Mouse (Mus musculus) midbrain, embryonic 12.5 days (tissue): Measurements from ENCODE around the gene Mest. TPM values are rescaled to one million over a fixed set of nuclear protein-coding genes. Genes with fewer than 3 reads are reported as not detected.

ENCODE experiments used
- ATAC-seq: fragments of 200-750 bp; cut with Nextera tagmentation; 2 replicates; pipeline ENCODE4 v1.8.0; 2017; ENCODE audit warnings: low read depth, moderate TSS enrichment, moderate library complexity; ENCODE audit not compliant: low FRiP score
- H3K27ac ChIP-seq: fragments of 300-500 bp; sonication (generic); replicated peaks from 2 replicates; pipeline ENCODE4 v1.5.1; 2016; ENCODE audit warnings: mild to moderate bottlenecking
- H3K27me3 ChIP-seq: fragments of 300-500 bp; sonication (generic); 2 replicates; pipeline ENCODE4 v1.6.1; 2016; ENCODE audit warnings: mild to moderate bottlenecking
- H3K36me3 ChIP-seq: fragments of 300-500 bp; sonication (generic); 2 replicates; pipeline ENCODE4 v1.6.1; 2016
- H3K4me1 ChIP-seq: fragments of 300-500 bp; sonication (generic); 2 replicates; pipeline ENCODE4 v1.6.1; 2016
- H3K4me2 ChIP-seq: fragments of 300-500 bp; sonication (generic); replicated peaks from 2 replicates; pipeline ENCODE4 v1.6.1; 2016; ENCODE audit warnings: mild to moderate bottlenecking, moderate library complexity
- H3K4me3 ChIP-seq: fragments of 300-500 bp; sonication (generic); 2 replicates; pipeline ENCODE4 v1.5.1; 2016; ENCODE audit warnings: mild to moderate bottlenecking
- H3K9ac ChIP-seq: fragments of 300-500 bp; sonication (generic); replicated peaks from 2 replicates; pipeline ENCODE4 v1.6.1; 2016; ENCODE audit warnings: mild to moderate bottlenecking, moderate library complexity
- H3K9me3 ChIP-seq: fragments of 300-500 bp; sonication (generic); 2 replicates; pipeline ENCODE4 v1.6.1; 2016; ENCODE audit warnings: mild to moderate bottlenecking
- WGBS: fragments of 180-500 bp; shearing (Covaris S2); methylation state at CpG from one replicate; pipeline ENCODE4 v1.1.7; 2016; 5-methylcytosine and 5-hydroxymethylcytosine counted together
- polyA plus RNA-seq: library from polyadenylated mRNA; unstranded; fragments of >200 nt; fragmentation: Nextera tagmentation; extraction: Ambion mirVana; gene quantifications from 2 replicates; pipeline ENCODE4 v1.2.1, GENCODE M21; 2016

Gene Mest
- 584 and 614 TPM in 2 replicates for polyA plus RNA-seq

GRCm38 (mm10) chr6:30723331-30723730 lies at the start of gene Mest:
Mest (plus strand) TSS chr6:30723547.
- no peak within 1 kb of the TSS for H3K9ac ChIP-seq
- WGBS: 63% methylated on average over 7 of the region's 7 CpGs

DNA sequence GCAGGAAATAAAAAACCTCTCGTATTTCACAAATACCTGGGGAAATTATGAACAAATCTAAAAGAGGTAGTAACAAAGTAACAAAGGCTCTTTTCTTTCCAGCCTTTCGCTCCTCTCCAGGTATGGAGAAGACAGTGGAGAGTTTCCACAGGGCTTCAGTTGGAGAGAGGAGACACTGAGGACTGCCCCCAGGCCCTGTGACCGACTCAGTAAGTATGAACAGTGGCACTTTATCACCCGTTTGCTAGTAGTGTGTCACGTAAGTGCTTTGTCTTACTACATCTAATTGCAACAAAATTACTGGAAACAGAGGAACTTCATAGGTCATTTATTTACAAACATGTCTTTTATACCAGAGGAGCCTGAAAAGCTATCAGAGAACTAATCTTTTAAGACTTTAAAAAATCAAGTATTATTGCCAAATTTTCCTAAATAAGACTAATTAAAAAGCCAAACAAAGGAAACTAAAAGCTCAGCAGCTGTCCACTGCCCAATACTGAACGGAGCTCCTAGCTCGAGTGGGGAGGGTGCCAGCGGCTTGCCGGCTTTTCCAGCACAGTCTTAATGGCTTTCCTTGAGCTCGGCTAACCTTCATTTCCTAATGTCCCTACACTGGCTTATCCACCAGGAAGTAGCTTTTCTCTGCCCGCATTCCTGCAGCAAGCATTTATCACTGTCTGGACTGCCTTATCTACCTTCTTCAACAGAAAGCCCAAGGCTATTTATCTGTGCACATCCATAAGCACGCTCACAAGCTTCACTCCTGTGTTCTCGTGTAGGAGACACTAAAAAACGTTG lies 49.4 kb upstream of the Mest start:
- H3K27me3 ChIP-seq: 0 out of 2 replicates have a peak, but pooled peaks cover 3% of the 10 kb centered on the region
- H3K9ac ChIP-seq: no peak overlapping the region
- H3K4me1 ChIP-seq: peaks cover 48% of the 10 kb centered on the region
- H3K36me3 ChIP-seq: no peaks in the 10 kb centered on the region
- peak overlapping the region; percentile 88 for H3K27ac ChIP-seq
- H3K4me2 ChIP-seq: peak overlapping the region; percentile 27; the same call in 1 of the 2 replicates
- WGBS: 46% methylated on average over 14 of the region's 14 CpGs
- no peak overlapping the region for H3K4me3 ChIP-seq
- ATAC-seq: 0 out of 2 replicates have a peak, but pooled peaks have one; percentile 36
- no peaks in the 10 kb centered on the region for H3K9me3 ChIP-seq

More at GRCm38 (mm10) chr6:30723331-30723730, at the start of gene Mest:
- Histone ChIP-seq H3K4me2 (peak within 1 kb of the TSS; percentile 19; the same call in 1 of the 2 replicates), H3K4me3 (no peak within 1 kb of the TSS), H3K4me1 (peaks cover 27% of the 10 kb centered on the region), H3K9me3 (no peaks in the 10 kb centered on the region), H3K36me3 (no peaks in the 10 kb centered on the region), H3K27me3 (no peaks in the 10 kb centered on the region), H3K27ac (peak within 1 kb of the TSS; percentile 87)
- no peak for ATAC-seq

- ATAC-seq: 0 out of 2 replicates have a peak, but pooled peaks have one; percentile 27
These were observed 48.5 kb upstream of the Mest start for GRCm38 (mm10) chr6:30674714-30675280.

DNA sequence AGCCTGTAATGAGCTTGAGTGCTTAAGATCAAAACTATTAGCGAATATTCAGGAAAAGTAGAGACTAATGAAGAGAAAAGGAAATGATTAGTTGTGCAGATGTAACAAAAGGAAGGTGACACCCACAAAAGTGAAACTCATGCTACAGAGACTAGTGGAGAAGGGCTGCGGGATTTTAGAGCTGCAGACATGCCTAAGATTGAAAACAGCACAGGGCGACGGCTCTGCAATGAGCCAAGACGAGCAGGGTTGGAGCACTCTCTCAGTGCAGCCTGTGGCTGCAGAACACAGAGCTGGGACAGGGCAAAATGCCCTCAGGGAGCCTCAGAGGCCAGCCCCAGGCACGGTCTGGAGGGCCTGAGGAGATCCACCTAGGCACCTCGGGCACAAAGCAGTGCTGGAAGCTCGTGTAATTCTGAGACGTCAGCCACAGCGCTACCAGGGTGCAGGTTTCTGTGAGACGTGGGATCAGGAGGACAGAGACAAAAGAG lies 48.0 kb upstream of the Mest start:
- WGBS: 9% methylated on average over 11 of the region's 11 CpGs

More at GRCm38 (mm10) chr6:30674714-30675280, 48.5 kb upstream of the Mest start:
- H3K27ac ChIP-seq: peak overlapping the region; percentile 88
- H3K9ac ChIP-seq: peak overlapping the region; percentile 43; the same call in 1 of the 2 replicates
- peak overlapping the region; percentile 39; the same call in 1 of the 2 replicates for H3K4me2 ChIP-seq
- WGBS: 40% methylated on average over 9 of the region's 9 CpGs
- no peak overlapping the region for H3K4me3 ChIP-seq
- H3K9me3 ChIP-seq: no peaks in the 10 kb centered on the region
- no peaks in the 10 kb centered on the region for H3K36me3 ChIP-seq
- H3K27me3 ChIP-seq: 0 out of 2 replicates have a peak, but pooled peaks cover 3% of the 10 kb centered on the region
- peaks cover 56% of the 10 kb centered on the region for H3K4me1 ChIP-seq

DNA sequence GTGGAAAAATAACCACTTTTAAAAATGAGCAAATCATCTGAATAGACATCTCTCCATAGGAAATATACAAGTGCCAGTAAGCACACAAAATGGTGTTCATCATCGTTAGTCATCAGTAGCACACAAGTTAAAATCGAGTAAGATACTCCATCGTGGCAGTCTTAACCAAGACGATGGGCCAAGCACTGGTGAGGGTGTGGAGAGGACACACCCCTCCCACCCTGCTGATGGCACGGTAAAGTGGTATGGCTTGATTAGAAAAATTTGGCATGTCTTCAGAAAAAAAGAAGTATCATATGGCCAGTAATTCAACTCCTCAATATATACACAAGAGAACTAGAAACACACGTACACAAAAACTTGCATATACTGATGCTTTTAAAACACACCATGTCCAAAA lies 46.8 kb upstream of the Mest start:
- H3K27ac ChIP-seq: no peak overlapping the region
- WGBS: 90% methylated on average over 6 of the region's 6 CpGs

More for the DNA sequence above, 48.0 kb upstream of the Mest start:
- peak overlapping the region; percentile 39 for H3K4me2 ChIP-seq
- peak overlapping the region; percentile 88 for H3K27ac ChIP-seq
- ATAC-seq: peak; percentile 75; the same call in 1 of the 2 replicates
- H3K27me3 ChIP-seq: 0 out of 2 replicates have a peak, but pooled peaks cover 3% of the 10 kb centered on the region
- H3K4me3 ChIP-seq: no peak overlapping the region; the same call in 1 of the 2 replicates
- no peaks in the 10 kb centered on the region for H3K36me3 ChIP-seq
- H3K9me3 ChIP-seq: no peaks in the 10 kb centered on the region
- peak overlapping the region; percentile 43 for H3K9ac ChIP-seq
- H3K4me1 ChIP-seq: peaks cover 56% of the 10 kb centered on the region

GRCm38 (mm10) chr6:30677591-30677990 lies 45.8 kb upstream of the Mest start:
- 74% methylated on average over 9 of the region's 9 CpGs for WGBS
- 0 out of 2 replicates have a peak overlapping the region, but pooled peaks have one; percentile 6 for H3K27ac ChIP-seq
- no peak overlapping the region for H3K9ac ChIP-seq
- H3K4me1 ChIP-seq: peaks cover 56% of the 10 kb centered on the region
- H3K4me3 ChIP-seq: no peak overlapping the region
- no peak overlapping the region for H3K4me2 ChIP-seq
- 0 out of 2 replicates have a peak, but pooled peaks cover 3% of the 10 kb centered on the region for H3K27me3 ChIP-seq
- H3K36me3 ChIP-seq: no peaks in the 10 kb centered on the region
- ATAC-seq: no peak
- no peaks in the 10 kb centered on the region for H3K9me3 ChIP-seq

More for the DNA sequence above, 46.8 kb upstream of the Mest start:
- H3K9me3 ChIP-seq: no peaks in the 10 kb centered on the region
- 0 out of 2 replicates have a peak, but pooled peaks cover 3% of the 10 kb centered on the region for H3K27me3 ChIP-seq
- ATAC-seq: no peak
- H3K4me1 ChIP-seq: peaks cover 56% of the 10 kb centered on the region
- no peaks in the 10 kb centered on the region for H3K36me3 ChIP-seq
- no peak overlapping the region for H3K4me3 ChIP-seq
- no peak overlapping the region for H3K4me2 ChIP-seq
- H3K9ac ChIP-seq: no peak overlapping the region

DNA sequence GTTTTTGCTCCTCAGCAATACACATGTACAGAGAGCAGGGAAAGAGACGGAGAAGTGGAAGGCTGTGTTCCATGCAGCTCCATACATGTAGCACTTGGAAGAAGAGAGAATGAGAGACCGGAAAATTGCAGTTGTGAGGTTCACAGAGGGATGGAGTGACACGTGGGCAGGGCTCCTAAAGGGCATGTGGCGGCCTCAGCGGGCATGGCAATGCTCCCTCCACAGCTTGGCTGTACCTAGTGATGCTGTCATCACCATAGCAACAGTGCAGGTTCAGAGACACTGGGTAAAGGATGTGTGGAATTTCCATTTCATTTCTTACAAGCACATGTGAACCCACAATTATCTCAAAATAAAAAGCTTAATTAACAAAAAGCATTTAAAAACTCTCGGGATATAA lies 44.9 kb upstream of the Mest start:
- no peaks in the 10 kb centered on the region for H3K9me3 ChIP-seq
- H3K4me3 ChIP-seq: no peak overlapping the region
- ATAC-seq: peak; percentile 48; the same call in 1 of the 2 replicates
- no peaks in the 10 kb centered on the region for H3K36me3 ChIP-seq
- no peak overlapping the region for H3K9ac ChIP-seq
- H3K4me2 ChIP-seq: no peak overlapping the region
- 44% methylated on average over 6 of the region's 6 CpGs for WGBS
- 0 out of 2 replicates have a peak, but pooled peaks cover 3% of the 10 kb centered on the region for H3K27me3 ChIP-seq
- peaks cover 54% of the 10 kb centered on the region for H3K4me1 ChIP-seq
- H3K27ac ChIP-seq: peak overlapping the region; percentile 56

DNA sequence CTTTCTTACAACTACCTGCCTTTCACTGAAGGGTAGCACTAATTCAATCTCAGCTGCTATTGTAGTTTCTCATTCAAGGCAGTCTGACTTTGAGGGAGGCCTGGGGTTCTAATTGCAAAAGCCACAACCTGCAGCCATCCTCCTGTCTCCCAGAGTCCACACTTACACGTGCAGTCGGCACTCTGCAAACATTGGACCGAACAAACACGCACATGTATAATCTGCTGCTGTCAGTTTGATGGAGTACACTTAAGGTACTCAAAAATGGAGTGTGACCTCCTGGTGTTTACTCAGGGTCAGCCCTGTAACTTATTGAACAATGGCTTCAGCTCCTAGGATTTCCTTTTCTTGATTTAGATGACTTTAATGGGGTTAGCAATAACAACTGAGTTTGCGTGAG lies 43.8 kb upstream of the Mest start:
- H3K4me3 ChIP-seq: no peak overlapping the region
- H3K27ac ChIP-seq: no peak overlapping the region
- H3K27me3 ChIP-seq: 0 out of 2 replicates have a peak, but pooled peaks cover 3% of the 10 kb centered on the region
- H3K9me3 ChIP-seq: no peaks in the 10 kb centered on the region
- no peak overlapping the region for H3K4me2 ChIP-seq
- ATAC-seq: no peak
- 61% methylated on average over 5 of the region's 5 CpGs for WGBS
- H3K36me3 ChIP-seq: no peaks in the 10 kb centered on the region
- H3K9ac ChIP-seq: no peak overlapping the region
- H3K4me1 ChIP-seq: peaks cover 43% of the 10 kb centered on the region

GRCm38 (mm10) chr6:30680442-30680841 lies 42.9 kb upstream of the Mest start:
- Histone ChIP-seq H3K4me2 (no peak overlapping the region), H3K36me3 (no peaks in the 10 kb centered on the region), H3K27ac (no peak overlapping the region), H3K4me1 (peaks cover 35% of the 10 kb centered on the region), H3K27me3 (0 out of 2 replicates have a peak, but pooled peaks cover 3% of the 10 kb centered on the region), H3K4me3 (no peak overlapping the region), H3K9me3 (no peaks in the 10 kb centered on the region), H3K9ac (no peak overlapping the region)
- WGBS: 75% methylated on average over 7 of the region's 7 CpGs
- no peak for ATAC-seq

GRCm38 (mm10) chr6:30681935-30682900 lies 41.1 kb upstream of the Mest start:
- Histone ChIP-seq H3K4me1 (peaks cover 26% of the 10 kb centered on the region), H3K36me3 (no peaks in the 10 kb centered on the region), H3K27ac (peak overlapping the region; percentile 26), H3K9ac (0 out of 2 replicates have a peak overlapping the region, but pooled peaks have one; percentile 15), H3K4me3 (no peak overlapping the region), H3K27me3 (0 out of 2 replicates have a peak, but pooled peaks cover 3% of the 10 kb centered on the region), H3K4me2 (no peak overlapping the region), H3K9me3 (no peaks in the 10 kb centered on the region)
- no peak for ATAC-seq
- 72% methylated on average over 13 of the region's 13 CpGs for WGBS

DNA sequence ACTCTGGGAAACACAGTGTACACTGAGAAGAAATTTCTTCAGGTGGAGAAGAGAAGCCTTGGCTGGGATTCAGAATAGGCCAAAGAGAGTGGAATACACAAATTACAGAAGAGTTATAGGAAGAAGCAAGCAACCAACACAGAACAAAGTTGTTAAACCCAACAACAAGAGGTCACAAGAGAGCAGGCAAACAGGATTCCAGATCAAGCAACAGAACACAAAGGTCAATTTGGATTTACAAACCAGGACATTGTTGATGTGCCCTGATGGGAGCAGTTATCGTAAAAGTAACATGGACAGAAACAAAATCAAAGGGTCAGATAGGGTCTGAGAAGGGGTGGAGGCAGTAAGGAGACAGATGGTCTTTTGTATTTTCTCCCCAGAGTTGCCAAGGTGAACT lies 38.8 kb upstream of the Mest start:
- 83% methylated on average over 1 of the region's 1 CpGs for WGBS
- Histone ChIP-seq H3K36me3 (no peaks in the 10 kb centered on the region), H3K9ac (no peak overlapping the region), H3K27me3 (no peaks in the 10 kb centered on the region), H3K9me3 (no peaks in the 10 kb centered on the region), H3K4me2 (no peak overlapping the region), H3K4me1 (peaks cover 11% of the 10 kb centered on the region), H3K27ac (no peak overlapping the region), H3K4me3 (no peak overlapping the region)
- no peak for ATAC-seq
